ENCODE assay signal across 11 mouse cellular contexts in the genomic region with DNA sequence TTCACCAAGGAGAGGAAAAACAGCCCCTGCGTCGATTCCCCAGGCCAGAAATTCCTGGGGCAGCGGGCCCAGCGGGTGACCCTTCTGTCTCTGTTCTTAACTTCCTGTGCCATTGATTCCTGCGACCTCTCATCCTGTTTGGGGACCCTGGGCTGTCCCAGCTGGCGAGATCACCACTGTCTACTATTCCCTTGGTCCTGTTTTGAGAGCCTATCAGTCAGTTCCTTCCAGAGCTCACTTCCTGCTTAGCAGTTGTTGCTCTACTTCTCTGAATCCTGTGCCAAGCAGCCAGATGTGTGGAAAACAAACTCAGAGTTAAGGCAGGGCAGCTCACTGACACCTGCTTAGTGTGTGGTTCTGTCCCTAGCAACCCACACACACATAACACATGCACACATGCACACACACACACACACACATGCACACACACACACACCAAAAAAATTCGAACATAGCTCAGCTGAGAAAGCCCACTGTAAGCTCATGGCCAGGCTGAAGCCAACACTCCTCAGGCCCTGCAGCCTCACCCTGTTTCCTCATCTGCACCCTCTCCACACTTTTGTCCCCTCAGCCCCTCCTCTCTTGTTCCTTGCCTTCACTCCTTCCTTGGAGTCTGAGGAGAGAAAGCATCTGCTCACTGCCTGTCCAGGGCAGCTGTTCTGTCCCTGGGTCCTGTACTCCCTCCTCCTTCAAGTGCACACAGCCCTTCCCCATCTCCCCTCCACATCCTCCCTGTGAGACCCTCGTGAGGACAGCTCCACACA. TPM values are rescaled to one million over a fixed set of nuclear protein-coding genes. Genes with fewer than 3 reads are reported as not detected.
A peak's percentile ranks its signal among the peaks of the same experiment; 100 is the strongest.
DNase-seq lines count a peak whose midpoint lies in the region; ATAC-seq and TF ChIP-seq lines count a peak whose summit lies in the region.
"Had no signal": no experiment of that assay in that cellular context is flagged by ENCODE, and none has a peak within 500 bp of the region (broad histone marks: within the 10 kb centered on the region; RNA-seq: fewer than 3 reads in every experiment).

No protein-coding gene starts in this region.

- no peak overlapping the region for H3K4me2 ChIP-seq in kidney, embryonic 14.5 days (replicated peaks; ENCODE audit: low read depth, low read length)
- no peak overlapping the region for H3K4me2 ChIP-seq in limb, embryonic 11.5 days (ENCODE audit: low read depth, severe bottlenecking)
- H3K4me2 ChIP-seq: hindbrain, embryonic 12.5 days had no signal

- no peak for TF ChIP-seq POLR2A in kidney, adult 2 months (IDR thresholded peaks at IDR 0.05; ENCODE audit: low read depth, low read length)

- H3K36me3 ChIP-seq in kidney, adult 2 months (ENCODE audit: control insufficient read depth, insufficient read depth, low read length), result no peaks in the 10 kb centered on the region
- no peaks in the 10 kb centered on the region for H3K36me3 ChIP-seq in kidney, embryonic 14.5 days (ENCODE audit: control insufficient read depth, insufficient read depth, low read length)
- no peaks in the 10 kb centered on the region for H3K36me3 ChIP-seq in limb, embryonic 11.5 days (ENCODE audit: control insufficient read depth, insufficient read depth, low read length)
- H3K36me3 ChIP-seq: hindbrain, embryonic 12.5 days had no signal

- H3K4me3 ChIP-seq in kidney, adult 2 months (ENCODE audit: insufficient read depth, low read depth, low read length), result no peak overlapping the region
- H3K4me3 ChIP-seq in kidney, embryonic 14.5 days (ENCODE audit: low read length), result no peak overlapping the region
- no peak overlapping the region for H3K4me3 ChIP-seq in limb, embryonic 11.5 days (ENCODE audit: low read depth, low read length)
- H3K4me3 ChIP-seq: hindbrain, embryonic 12.5 days had no signal

- no peak for TF ChIP-seq CTCF in kidney, adult 2 months (conservative IDR thresholded peaks at IDR 0.05; ENCODE audit: insufficient read depth, insufficient read length, low read depth, low read length)

- 40% methylated on average over 8 of the region's 8 CpGs for WGBS in kidney, adult 2 months
- 32% methylated on average over 8 of the region's 8 CpGs for WGBS in kidney, embryonic 14.5 days
- 40% methylated on average over 8 of the region's 8 CpGs for WGBS in limb, embryonic 11.5 days

- no peaks in the 10 kb centered on the region for H3K9me3 ChIP-seq in kidney, embryonic 14.5 days (ENCODE audit: control insufficient read depth, low read length)
- no peaks in the 10 kb centered on the region for H3K9me3 ChIP-seq in limb, embryonic 11.5 days (ENCODE audit: control insufficient read depth, low read length)
- H3K9me3 ChIP-seq: hindbrain, embryonic 12.5 days had no signal

- H3K4me1 ChIP-seq in kidney, adult 2 months (ENCODE audit: control insufficient read depth, insufficient read depth, low read length), result peaks cover 15% of the 10 kb centered on the region; the same call in 1 of the 2 replicates
- H3K4me1 ChIP-seq in kidney, embryonic 14.5 days (ENCODE audit: control insufficient read depth, insufficient read depth, low read length), result no peaks in the 10 kb centered on the region
- no peaks in the 10 kb centered on the region for H3K4me1 ChIP-seq in limb, embryonic 11.5 days (ENCODE audit: control insufficient read depth, insufficient read depth, low read length)
- H3K4me1 ChIP-seq: hindbrain, embryonic 12.5 days had no signal

- DNase-seq in kidney, adult 2 months, result peak; percentile 74
- peak; percentile 24 for DNase-seq in NIH3T3 (ENCODE audit: low read depth)
- DNase-seq in heart, adult 18-20 months, result peak; percentile 78 to 88
- DNase-seq in limb, embryonic 11.5 days (ENCODE audit: low spot score), result no peak
- DNase-seq in urinary bladder, postnatal 25 days (ENCODE audit: low spot score), result no peak
- no peak for DNase-seq in right cerebral cortex, postnatal 10 days (ENCODE audit: low spot score in 2 of 2)
- DNase-seq in adrenal gland, postnatal 4 days (ENCODE audit: low spot score in 2 of 2), result no peak

- ATAC-seq in kidney, embryonic 14.5 days (ENCODE audit: low FRiP score, low TSS enrichment), result no peak
- ATAC-seq in limb, embryonic 11.5 days (ENCODE audit: insufficient number of reproducible peaks, low FRiP score, low TSS enrichment, low read depth), result no peak

- H3K9ac ChIP-seq in kidney, embryonic 14.5 days (ENCODE audit: low read depth, low read length), result no peak overlapping the region
- no peak overlapping the region for H3K9ac ChIP-seq in limb, embryonic 11.5 days (ENCODE audit: low read length)
- H3K9ac ChIP-seq: hindbrain, embryonic 12.5 days had no signal

- H3K27me3 ChIP-seq in kidney, adult 2 months (replicated peaks; ENCODE audit: control insufficient read depth, insufficient read depth, low read length), result no peaks in the 10 kb centered on the region
- no peaks in the 10 kb centered on the region for H3K27me3 ChIP-seq in kidney, embryonic 14.5 days (ENCODE audit: control insufficient read depth, insufficient read depth, low read length)
- no peaks in the 10 kb centered on the region for H3K27me3 ChIP-seq in limb, embryonic 11.5 days (ENCODE audit: control insufficient read depth, insufficient read depth, low read length)
- H3K27me3 ChIP-seq: hindbrain, embryonic 12.5 days had no signal

- no peak overlapping the region for H3K27ac ChIP-seq in kidney, adult 2 months (ENCODE audit: insufficient read depth, low read depth, low read length)
- no peak overlapping the region for H3K27ac ChIP-seq in kidney, embryonic 14.5 days (ENCODE audit: low read depth, low read length)
- H3K27ac ChIP-seq in limb, embryonic 11.5 days (replicated peaks; ENCODE audit: low read depth, low read length), result 0 out of 2 replicates have a peak overlapping the region, but pooled peaks have one; percentile 18
- H3K27ac ChIP-seq: hindbrain, embryonic 12.5 days had no signal

RNA-seq across cellular contexts. Expression of gene Slc22a12, which starts 11.2 kb away (rescaled TPM):
- polyA plus RNA-seq in kidney, adult 2 months (2012; rRNA removed), result 1,526 and 1,915 TPM in 2 replicates
- 1.8 and 2.5 TPM in 2 replicates for polyA plus RNA-seq in kidney, embryonic 14.5 days (2014; fragmentation: Nextera tagmentation; extraction: Ambion mirVana)
- under 1 TPM in 1 of 2 experiments, not detected in 1; 0.22 TPM for total RNA-seq in heart, adult 18-20 months (2021)
- not detected in 2 replicates for polyA plus RNA-seq in limb, embryonic 11.5 days (2014; fragmentation: Nextera tagmentation; extraction: Ambion mirVana)
- 10 to 100 TPM in 1 of 2 experiments, under 1 TPM in 1; 0.37 to 10.1 TPM for total RNA-seq in adrenal gland, postnatal 4 days (2021)
- total RNA-seq: monocyte, adult 5-6 weeks had no signal
- polyA plus RNA-seq: hindbrain, embryonic 12.5 days; small intestine, adult 2 months had no signal

Comparison
In these comparisons a context has a peak if more than half of its experiments do, and no peak if none do; other contexts are left out.
1. RNA of gene Slc22a12, which starts 11.2 kb away (polyA plus RNA-seq): 1,526 to 1,915 TPM in kidney, adult 2 months; 1.8 to 2.5 TPM in kidney, embryonic 14.5 days and not detected in limb, embryonic 11.5 days; every median in the first group is over 100 times any median in the second.
2. DNase-seq: peak in kidney, adult 2 months (single experiment), NIH3T3 (single experiment) and heart, adult 18-20 months (2 of 2); none in limb, embryonic 11.5 days (single experiment), urinary bladder, postnatal 25 days (single experiment), right cerebral cortex, postnatal 10 days (0 of 2) and adrenal gland, postnatal 4 days (0 of 2).